Mouse (Mus musculus): Measurements from ENCODE around the gene Mafk. TPM values are rescaled to one million over a fixed set of nuclear protein-coding genes. Genes with fewer than 3 reads are reported as not detected.
A peak's percentile ranks its signal among the peaks of the same experiment; 100 is the strongest.

Gene Mafk
- polyA plus RNA-seq, 1 experiment from 2014 or later, result 8.1 TPM

- Histone ChIP-seq H3K4me3 (no peak overlapping the region), H3K36me3 (peaks cover 23% of the 10 kb centered on the region), H3K4me1 (peaks cover 14% of the 10 kb centered on the region), H3K9me3 (replicated peaks) (no peaks in the 10 kb centered on the region), H3K27ac (no peak overlapping the region), H3K27me3 (ENCODE audit: low read depth, poor library complexity, severe bottlenecking) (no peaks in the 10 kb centered on the region)
- WGBS, result 86% methylated on average over 5 of the region's 5 CpGs
- DNase-seq (ENCODE audit: low spot score), result no peak
Measured at GRCm38 (mm10) chr5:139776966-139777365, 14.3 kb upstream of the Mafk start.

- Histone ChIP-seq H3K27me3 (ENCODE audit: low read depth, poor library complexity, severe bottlenecking) (no peaks in the 10 kb centered on the region), H3K4me1 (no peaks in the 10 kb centered on the region), H3K4me3 (no peak overlapping the region), H3K9me3 (replicated peaks) (no peaks in the 10 kb centered on the region), H3K36me3 (no peaks in the 10 kb centered on the region), H3K27ac (no peak overlapping the region)
- WGBS, result 87% methylated on average over 8 of the region's 8 CpGs
- DNase-seq (ENCODE audit: low spot score), result no peak
Measured at GRCm38 (mm10) chr5:139781406-139781805, 9.9 kb upstream of the Mafk start.

DNA sequence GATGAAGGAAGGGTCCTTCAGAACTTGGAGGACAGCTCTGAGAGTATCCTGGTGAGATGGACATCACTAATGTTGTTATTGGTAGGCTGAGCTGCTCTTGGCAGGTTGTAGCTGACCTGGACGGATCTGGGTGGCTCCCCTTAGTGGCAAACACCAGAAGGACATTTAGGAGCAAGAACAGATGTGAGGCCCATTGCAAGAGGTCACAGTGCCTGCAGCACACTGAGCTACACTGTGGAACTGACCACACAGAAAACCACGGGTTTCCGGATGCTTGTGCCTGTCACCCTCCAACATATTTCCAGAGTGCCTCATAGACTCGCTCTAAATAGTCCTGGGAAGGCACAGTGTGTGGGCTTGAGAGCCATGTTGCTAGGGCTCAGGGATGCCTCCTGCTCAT, 1.8 kb upstream of the Mafk start:
- 61% methylated on average over 4 of the region's 4 CpGs for WGBS
- H3K4me3 ChIP-seq, result no peak overlapping the region
- H3K36me3 ChIP-seq, result no peaks in the 10 kb centered on the region
- H3K9me3 ChIP-seq (replicated peaks), result no peaks in the 10 kb centered on the region
- no peak for DNase-seq (ENCODE audit: low spot score)
- peaks cover 8% of the 10 kb centered on the region; the same call in 1 of the 2 replicates for H3K27me3 ChIP-seq (ENCODE audit: low read depth, poor library complexity, severe bottlenecking)
- H3K4me1 ChIP-seq, result peaks cover 22% of the 10 kb centered on the region
- no peak overlapping the region for H3K27ac ChIP-seq

- Histone ChIP-seq H3K27me3 (ENCODE audit: low read depth, poor library complexity, severe bottlenecking) (peaks cover 8% of the 10 kb centered on the region; the same call in 1 of the 2 replicates), H3K36me3 (no peaks in the 10 kb centered on the region), H3K4me3 (peak overlapping the region; percentile 86), H3K27ac (peak overlapping the region; percentile 79; the same call in 1 of the 2 replicates), H3K4me1 (peaks cover 46% of the 10 kb centered on the region), H3K9me3 (replicated peaks) (no peaks in the 10 kb centered on the region)
- WGBS, result 24% methylated on average over 11 of the region's 11 CpGs
- DNase-seq (ENCODE audit: low spot score), result no peak
Measured at GRCm38 (mm10) chr5:139792159-139792775, 954 bp downstream of the Mafk start.

GRCm38 (mm10) chr5:139792966-139793337, 1.6 kb downstream of the Mafk start:
- Histone ChIP-seq H3K27ac (no peak overlapping the region), H3K4me3 (no peak overlapping the region), H3K9me3 (replicated peaks) (no peaks in the 10 kb centered on the region), H3K36me3 (no peaks in the 10 kb centered on the region), H3K27me3 (ENCODE audit: low read depth, poor library complexity, severe bottlenecking) (peaks cover 8% of the 10 kb centered on the region; the same call in 1 of the 2 replicates), H3K4me1 (peaks cover 53% of the 10 kb centered on the region)
- DNase-seq (ENCODE audit: low spot score), result no peak
- WGBS, result 52% methylated on average over 3 of the region's 3 CpGs

DNA sequence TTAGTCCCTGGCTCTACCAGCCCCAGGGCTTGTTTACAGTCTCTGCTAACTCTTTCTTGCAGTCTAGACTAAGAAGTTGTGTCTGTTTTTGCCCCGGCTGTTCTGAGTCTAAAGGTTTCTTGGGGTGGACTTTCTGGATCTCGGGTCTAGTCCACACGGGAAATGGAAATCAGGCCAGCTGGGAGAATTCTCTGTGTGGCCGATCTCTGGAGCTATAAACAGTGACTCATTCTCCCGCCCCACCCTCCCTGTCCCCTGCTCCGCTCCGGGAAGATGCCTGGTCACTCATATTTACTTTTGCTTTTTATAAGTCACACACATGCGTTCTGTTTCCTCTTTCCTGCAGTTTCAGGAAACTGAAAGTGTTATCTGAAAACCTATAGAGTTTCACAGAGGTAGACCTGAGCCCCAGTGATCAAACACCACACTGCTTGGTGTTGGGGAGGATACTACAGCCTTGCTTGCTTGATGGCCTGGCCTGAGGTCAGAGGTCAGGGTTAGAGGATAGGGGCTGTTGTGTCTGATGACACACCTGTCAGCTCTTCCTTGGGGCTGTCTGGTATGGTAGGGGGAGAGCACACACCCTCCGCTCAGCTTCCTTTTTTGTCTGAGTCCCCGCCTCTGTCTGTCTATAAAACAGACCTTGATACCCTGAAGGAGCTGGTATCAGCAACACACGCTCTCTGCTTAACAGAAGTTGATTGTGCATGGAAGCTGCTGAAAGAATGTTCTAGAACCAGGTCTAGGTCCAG, 2.2 kb downstream of the Mafk start:
- no peaks in the 10 kb centered on the region for H3K9me3 ChIP-seq (replicated peaks)
- no peaks in the 10 kb centered on the region for H3K36me3 ChIP-seq
- peaks cover 59% of the 10 kb centered on the region for H3K4me1 ChIP-seq
- H3K27me3 ChIP-seq (ENCODE audit: low read depth, poor library complexity, severe bottlenecking), result peaks cover 8% of the 10 kb centered on the region; the same call in 1 of the 2 replicates
- no peak for DNase-seq (ENCODE audit: low spot score)
- 73% methylated on average over 11 of the region's 11 CpGs for WGBS
- no peak overlapping the region for H3K27ac ChIP-seq
- H3K4me3 ChIP-seq, result no peak overlapping the region

- 89% methylated on average over 5 of the region's 5 CpGs for WGBS
- no peak for DNase-seq (ENCODE audit: low spot score)
- Histone ChIP-seq H3K27me3 (ENCODE audit: low read depth, poor library complexity, severe bottlenecking) (peaks cover 8% of the 10 kb centered on the region; the same call in 1 of the 2 replicates), H3K4me1 (peaks cover 60% of the 10 kb centered on the region), H3K27ac (no peak overlapping the region), H3K4me3 (no peak overlapping the region), H3K36me3 (0 out of 2 replicates have a peak, but pooled peaks cover under 1% of the 10 kb centered on the region), H3K9me3 (replicated peaks) (no peaks in the 10 kb centered on the region)
Measured at GRCm38 (mm10) chr5:139794137-139794536, 2.8 kb downstream of the Mafk start.

- peaks cover 60% of the 10 kb centered on the region for H3K4me1 ChIP-seq
Measured at GRCm38 (mm10) chr5:139794938-139795337, 3.6 kb downstream of the Mafk start.

DNA sequence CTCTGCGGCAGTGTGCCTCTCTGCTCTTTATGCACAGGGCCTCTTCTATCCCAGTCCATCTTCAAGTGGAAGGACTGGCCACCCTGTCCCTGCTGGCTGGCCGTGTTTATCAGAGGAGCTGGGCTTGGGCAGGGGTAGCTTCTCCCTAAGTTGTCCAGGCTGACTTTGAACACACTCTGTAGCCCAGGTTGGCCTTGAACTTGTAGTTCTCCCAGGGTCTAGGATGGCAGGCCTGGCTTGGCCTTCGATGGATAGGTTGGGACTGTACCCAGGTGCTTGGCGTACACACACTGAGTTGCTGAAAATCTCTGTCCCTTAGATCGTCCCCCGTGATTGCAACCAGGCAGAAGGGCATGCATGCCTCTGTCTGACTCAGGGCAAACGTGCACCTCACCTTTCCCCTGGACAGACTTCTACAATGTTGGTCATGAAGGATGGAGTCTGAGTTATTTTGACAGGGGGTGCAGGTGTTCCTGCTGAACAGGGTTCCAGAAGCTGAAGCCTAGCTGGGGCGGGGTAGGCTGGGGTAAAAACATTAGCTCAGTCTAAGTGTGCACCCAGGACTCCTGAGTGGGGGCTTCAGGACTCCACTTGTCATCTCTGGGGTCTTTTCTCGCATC, 4.8 kb downstream of the Mafk start:
- DNase-seq (ENCODE audit: low spot score), result no peak
- no peak overlapping the region for H3K4me3 ChIP-seq
- H3K36me3 ChIP-seq, result peaks cover 21% of the 10 kb centered on the region
- 0 out of 2 replicates have a peak overlapping the region, but pooled peaks have one; percentile 12 for H3K27ac ChIP-seq
- H3K4me1 ChIP-seq, result peaks cover 56% of the 10 kb centered on the region
- H3K27me3 ChIP-seq (ENCODE audit: low read depth, poor library complexity, severe bottlenecking), result peaks cover 8% of the 10 kb centered on the region; the same call in 1 of the 2 replicates
- H3K9me3 ChIP-seq (replicated peaks), result no peaks in the 10 kb centered on the region
- WGBS, result 88% methylated on average over 9 of the region's 9 CpGs

More at GRCm38 (mm10) chr5:139794938-139795337, 3.6 kb downstream of the Mafk start:
- Histone ChIP-seq H3K4me3 (no peak overlapping the region), H3K27me3 (ENCODE audit: low read depth, poor library complexity, severe bottlenecking) (peaks cover 8% of the 10 kb centered on the region; the same call in 1 of the 2 replicates), H3K9me3 (replicated peaks) (no peaks in the 10 kb centered on the region), H3K36me3 (peaks cover 9% of the 10 kb centered on the region), H3K27ac (no peak overlapping the region)
- 70% methylated on average over 10 of the region's 10 CpGs for WGBS
- DNase-seq (ENCODE audit: low spot score), result no peak

- Histone ChIP-seq H3K27ac (peak overlapping the region; percentile 12; the same call in 1 of the 2 replicates), H3K4me1 (peaks cover 51% of the 10 kb centered on the region)
- 25% methylated on average over 13 of the region's 13 CpGs for WGBS
Measured at GRCm38 (mm10) chr5:139796900-139797299, 5.6 kb downstream of the Mafk start.

DNA sequence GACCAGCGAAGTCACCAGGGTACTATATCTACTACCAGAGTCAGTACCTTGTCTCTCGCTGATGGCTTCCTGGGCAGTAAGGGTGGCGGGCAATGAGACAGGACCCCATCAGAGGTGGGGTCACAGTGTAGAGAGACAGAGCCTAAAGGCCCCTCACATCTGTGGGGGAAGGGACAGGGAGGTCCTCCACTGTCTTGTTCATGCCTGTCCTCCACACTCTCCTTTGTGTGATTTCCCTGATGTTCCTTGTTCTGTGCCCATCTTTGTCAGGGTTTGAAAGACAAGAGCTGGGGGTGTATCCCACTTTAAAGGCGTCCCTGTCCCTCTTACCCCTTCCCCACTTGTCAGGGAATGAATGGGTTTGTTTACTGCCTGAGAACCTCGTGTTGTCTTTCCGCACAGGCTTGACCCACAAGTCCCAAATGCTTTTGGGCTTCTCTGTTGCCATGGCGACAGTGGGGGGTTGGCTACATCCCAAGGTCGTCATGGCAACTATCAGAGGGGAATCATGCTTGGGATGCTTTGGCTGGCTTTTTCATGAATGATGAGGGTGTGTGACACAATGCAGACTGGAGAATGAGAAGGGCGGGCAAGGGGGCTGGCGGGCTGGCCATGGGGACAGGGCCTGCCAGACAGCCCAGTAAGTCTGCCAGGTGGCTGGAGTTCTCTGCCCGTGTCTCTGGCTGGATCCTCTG, 6.3 kb downstream of the Mafk start:
- H3K9me3 ChIP-seq (replicated peaks), result no peaks in the 10 kb centered on the region
- peak overlapping the region; percentile 12; the same call in 1 of the 2 replicates for H3K27ac ChIP-seq
- peaks cover 24% of the 10 kb centered on the region for H3K36me3 ChIP-seq
- peaks cover 48% of the 10 kb centered on the region for H3K4me1 ChIP-seq
- DNase-seq (ENCODE audit: low spot score), result no peak
- H3K27me3 ChIP-seq (ENCODE audit: low read depth, poor library complexity, severe bottlenecking), result peaks cover 6% of the 10 kb centered on the region; the same call in 1 of the 2 replicates
- 41% methylated on average over 11 of the region's 11 CpGs for WGBS
- 0 out of 2 replicates have a peak overlapping the region, but pooled peaks have one; percentile 11 for H3K4me3 ChIP-seq

More at GRCm38 (mm10) chr5:139796900-139797299, 5.6 kb downstream of the Mafk start:
- DNase-seq (ENCODE audit: low spot score), result no peak
- no peaks in the 10 kb centered on the region for H3K9me3 ChIP-seq (replicated peaks)
- H3K36me3 ChIP-seq, result peaks cover 24% of the 10 kb centered on the region
- H3K27me3 ChIP-seq (ENCODE audit: low read depth, poor library complexity, severe bottlenecking), result peaks cover 8% of the 10 kb centered on the region; the same call in 1 of the 2 replicates
- H3K4me3 ChIP-seq, result no peak overlapping the region

GRCm38 (mm10) chr5:139798168-139798900, 7.0 kb downstream of the Mafk start:
- Histone ChIP-seq H3K4me3 (0 out of 2 replicates have a peak overlapping the region, but pooled peaks have one; percentile 11), H3K27ac (peak overlapping the region; percentile 12; the same call in 1 of the 2 replicates), H3K27me3 (ENCODE audit: low read depth, poor library complexity, severe bottlenecking) (no peaks in the 10 kb centered on the region), H3K36me3 (peaks cover 24% of the 10 kb centered on the region), H3K9me3 (replicated peaks) (no peaks in the 10 kb centered on the region), H3K4me1 (peaks cover 52% of the 10 kb centered on the region)
- DNase-seq (ENCODE audit: low spot score), result no peak
- 45% methylated on average over 12 of the region's 12 CpGs for WGBS

All from limb, embryonic 10.5 days (tissue).